Mouse (Mus musculus) embryonic facial prominence, embryonic 12.5 days (tissue): ENCODE measurements around the gene Suclg1. TPM values are rescaled to one million over a fixed set of nuclear protein-coding genes. Genes with fewer than 3 reads are reported as not detected.
A peak's percentile ranks its signal among the peaks of the same experiment; 100 is the strongest.

Source experiments
- ATAC-seq: fragments of 200-750 bp; cut with Nextera tagmentation; 2 replicates; pipeline ENCODE4 v1.8.0; 2017; ENCODE audit not compliant: insufficient number of reproducible peaks, insufficient read depth, low FRiP score, low TSS enrichment
- H3K27ac ChIP-seq: fragments of 300-500 bp; sonication (generic); 2 replicates; pipeline ENCODE4 v1.5.1; 2016; ENCODE audit warnings: mild to moderate bottlenecking
- H3K27me3 ChIP-seq: fragments of 300-500 bp; sonication (generic); 2 replicates; pipeline ENCODE4 v1.6.1; 2016; ENCODE audit warnings: mild to moderate bottlenecking, moderate library complexity
- H3K36me3 ChIP-seq: fragments of 300-500 bp; sonication (generic); 2 replicates; pipeline ENCODE4 v1.6.1; 2016; ENCODE audit warnings: mild to moderate bottlenecking
- H3K4me1 ChIP-seq: fragments of 300-500 bp; sonication (generic); 2 replicates; pipeline ENCODE4 v1.6.1; 2016
- H3K4me2 ChIP-seq: fragments of 300-500 bp; sonication (generic); replicated peaks from 2 replicates; pipeline ENCODE4 v1.6.1; 2016; ENCODE audit warnings: mild to moderate bottlenecking, moderate library complexity
- H3K4me3 ChIP-seq: fragments of 300-500 bp; sonication (generic); 2 replicates; pipeline ENCODE4 v1.5.1; 2016; ENCODE audit warnings: mild to moderate bottlenecking
- H3K9ac ChIP-seq: fragments of 300-500 bp; sonication (generic); 2 replicates; pipeline ENCODE4 v1.6.1; 2016; ENCODE audit warnings: mild to moderate bottlenecking, moderate library complexity
- H3K9me3 ChIP-seq: fragments of 300-500 bp; sonication (generic); 2 replicates; pipeline ENCODE4 v1.6.1; 2016; ENCODE audit warnings: mild to moderate bottlenecking, moderate library complexity
- WGBS: fragments of 180-500 bp; shearing (Covaris S2); methylation state at CpG from one replicate; pipeline ENCODE4 v1.1.7; 2016; 5-methylcytosine and 5-hydroxymethylcytosine counted together
- polyA plus RNA-seq: library from polyadenylated mRNA; unstranded; fragments of >200 nt; fragmentation: Nextera tagmentation; extraction: Ambion mirVana; gene quantifications from 2 replicates; pipeline ENCODE4 v1.2.1, GENCODE M21; 2016

Suclg1 gene
- 148 and 150 TPM in 2 replicates for polyA plus RNA-seq

DNA sequence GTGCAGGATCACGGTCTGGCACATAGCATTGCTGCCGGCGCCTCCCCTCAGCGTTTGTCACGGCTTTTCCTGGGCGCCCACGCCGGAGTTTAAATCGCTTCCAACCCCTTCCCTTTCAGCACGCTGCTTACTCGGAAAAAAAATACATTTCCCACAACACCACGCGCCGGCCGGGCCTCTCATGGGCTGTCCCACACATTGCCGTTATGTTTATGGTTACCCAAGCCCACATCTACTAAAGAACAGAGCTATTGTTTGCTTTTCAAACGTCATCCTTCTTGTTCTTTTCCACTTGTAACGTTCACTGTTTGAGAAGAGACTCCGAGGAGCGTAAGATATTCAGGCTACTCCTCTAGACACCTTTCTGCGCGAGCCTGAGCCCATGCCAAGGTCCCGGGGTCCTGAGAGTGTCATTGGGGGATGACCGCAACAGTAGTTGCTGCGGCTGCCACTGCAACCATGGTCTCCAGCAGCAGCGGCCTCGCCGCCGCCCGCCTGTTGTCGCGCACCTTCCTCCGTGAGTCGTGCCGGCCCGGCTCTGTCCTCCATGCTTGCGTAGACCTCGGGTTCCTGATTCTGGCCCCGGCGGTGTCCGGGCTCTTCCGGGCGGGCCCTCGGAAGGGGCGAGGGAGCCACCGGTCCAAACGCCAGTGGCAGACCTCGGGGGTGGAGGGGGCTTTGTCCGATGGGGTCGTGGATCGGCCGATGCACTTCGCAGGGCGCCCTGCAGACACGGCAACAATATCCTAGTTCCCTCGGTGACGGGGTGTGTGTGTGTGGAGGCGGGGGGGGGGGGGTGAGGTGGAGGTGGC, at the start of gene Suclg1:
Gene Suclg1 (plus strand): TSS at position 146 of the 812 bp plus-strand sequence.
- Histone ChIP-seq H3K4me1 (peaks cover 13% of the 10 kb centered on the region; the same call in 1 of the 2 replicates), H3K36me3 (no peaks in the 10 kb centered on the region), H3K9ac (peak within 1 kb of the TSS; percentile 93), H3K9me3 (no peaks in the 10 kb centered on the region), H3K4me3 (peak within 1 kb of the TSS; percentile 98), H3K27ac (peak within 1 kb of the TSS; percentile 25; the same call in 1 of the 2 replicates), H3K4me2 (peak within 1 kb of the TSS; percentile 72), H3K27me3 (no peaks in the 10 kb centered on the region)
- 1% methylated on average over 56 of the region's 58 CpGs for WGBS
- peak; percentile 93 for ATAC-seq

DNA sequence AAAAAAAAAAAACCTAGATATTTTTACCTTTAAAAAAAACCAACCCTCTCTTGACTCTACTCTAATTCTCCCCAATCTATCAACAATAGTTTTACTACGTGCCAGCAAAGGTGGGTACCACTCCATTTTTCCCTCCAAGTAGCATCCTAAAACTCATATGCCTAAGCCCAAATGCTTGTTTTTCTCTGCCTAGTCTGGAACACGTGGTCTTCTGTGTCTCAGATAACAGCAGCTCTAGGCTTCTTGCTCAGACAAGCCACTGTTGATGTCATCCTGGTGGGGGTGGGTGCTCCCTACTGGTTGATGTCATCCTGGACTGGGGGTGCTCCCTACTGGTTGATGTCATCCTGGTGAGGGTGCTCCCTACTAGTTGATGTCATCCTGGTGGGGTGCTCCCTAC, 44.5 kb upstream of the Suclg1 start:
- Histone ChIP-seq H3K9ac (no peak overlapping the region), H3K9me3 (no peaks in the 10 kb centered on the region), H3K27ac (no peak overlapping the region), H3K4me1 (no peaks in the 10 kb centered on the region), H3K36me3 (no peaks in the 10 kb centered on the region), H3K4me2 (no peak overlapping the region), H3K27me3 (no peaks in the 10 kb centered on the region), H3K4me3 (no peak overlapping the region)
- 63% methylated on average over 2 of the region's 2 CpGs for WGBS
- ATAC-seq = no peak

DNA sequence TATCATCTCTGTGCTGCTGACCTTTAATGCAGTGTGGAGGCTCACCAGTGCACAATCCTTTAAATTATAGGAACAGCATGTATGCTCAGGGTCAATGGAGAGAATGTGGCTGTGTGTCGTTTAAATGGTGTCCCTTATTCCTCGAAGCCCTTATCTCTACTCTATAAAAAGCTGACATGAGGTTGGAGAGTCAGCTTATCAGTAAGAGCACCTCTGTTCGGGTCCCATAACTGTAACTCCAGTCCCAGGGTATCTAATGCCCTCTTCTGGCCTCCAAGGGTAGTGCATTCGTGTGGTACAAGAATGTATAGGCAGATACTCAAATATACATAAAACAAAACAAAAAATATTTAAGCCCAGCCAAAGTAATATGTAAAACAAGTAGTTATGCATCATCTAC, 43.2 kb upstream of the Suclg1 start:
- Histone ChIP-seq H3K27ac (no peak overlapping the region), H3K27me3 (no peaks in the 10 kb centered on the region), H3K36me3 (no peaks in the 10 kb centered on the region), H3K4me3 (no peak overlapping the region), H3K4me1 (no peaks in the 10 kb centered on the region), H3K4me2 (no peak overlapping the region), H3K9ac (no peak overlapping the region), H3K9me3 (no peaks in the 10 kb centered on the region)
- no peak for ATAC-seq
- WGBS = 85% methylated on average over 4 of the region's 4 CpGs

DNA sequence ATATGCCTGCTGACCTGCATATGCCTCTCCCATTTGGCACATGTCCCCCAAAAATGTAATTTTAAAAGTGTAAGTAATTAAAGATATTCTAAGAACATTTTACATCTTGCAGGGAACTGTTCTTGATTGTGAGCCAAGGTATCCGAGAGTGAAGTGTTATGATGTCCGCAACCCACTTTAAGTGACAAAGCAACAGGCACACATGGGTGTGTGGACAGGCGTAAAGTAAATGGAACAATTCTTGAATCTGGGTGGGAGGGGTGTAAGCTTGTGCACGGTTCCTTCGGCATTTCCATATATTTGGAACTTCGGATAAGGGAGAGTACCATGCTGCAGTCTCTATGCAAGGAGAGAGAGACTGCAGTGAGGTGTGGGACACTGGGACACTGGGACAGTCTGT, 38.6 kb upstream of the Suclg1 start:
- Histone ChIP-seq H3K36me3 (no peaks in the 10 kb centered on the region), H3K27me3 (no peaks in the 10 kb centered on the region), H3K4me2 (no peak overlapping the region), H3K4me3 (no peak overlapping the region), H3K4me1 (no peaks in the 10 kb centered on the region), H3K27ac (no peak overlapping the region), H3K9ac (no peak overlapping the region), H3K9me3 (no peaks in the 10 kb centered on the region)
- WGBS = 88% methylated on average over 6 of the region's 6 CpGs
- no peak for ATAC-seq

DNA sequence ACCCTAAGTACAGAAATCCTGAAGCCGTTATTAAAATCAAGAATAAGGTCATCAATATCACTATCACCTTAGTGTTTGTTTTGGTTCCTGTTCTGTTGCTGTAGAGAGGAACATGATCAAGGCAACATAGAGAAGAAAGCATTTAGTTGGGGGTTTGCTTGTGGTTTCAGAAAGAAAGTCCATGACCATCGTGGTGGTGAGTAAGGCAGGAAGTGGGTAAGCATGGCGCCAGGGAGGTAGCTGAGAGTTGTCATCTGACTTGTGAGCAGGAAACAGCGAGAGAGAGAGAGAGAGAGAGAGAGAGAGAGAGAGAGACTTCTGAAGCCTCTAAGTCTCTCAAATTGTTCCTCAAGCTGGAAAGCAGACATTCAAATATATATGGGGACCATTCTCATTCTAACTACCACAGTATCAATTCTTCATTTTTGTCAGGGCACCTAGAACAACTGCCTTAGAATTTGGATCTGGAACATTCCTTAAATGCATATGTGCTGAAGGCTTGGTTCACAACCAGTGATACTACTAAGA, 37.7 kb upstream of the Suclg1 start:
- Histone ChIP-seq H3K4me3 (no peak overlapping the region), H3K27ac (no peak overlapping the region), H3K9me3 (no peaks in the 10 kb centered on the region), H3K4me1 (no peaks in the 10 kb centered on the region), H3K9ac (no peak overlapping the region), H3K36me3 (no peaks in the 10 kb centered on the region), H3K4me2 (no peak overlapping the region), H3K27me3 (no peaks in the 10 kb centered on the region)
- 80% methylated on average over 4 of the region's 4 CpGs for WGBS
- ATAC-seq = no peak

DNA sequence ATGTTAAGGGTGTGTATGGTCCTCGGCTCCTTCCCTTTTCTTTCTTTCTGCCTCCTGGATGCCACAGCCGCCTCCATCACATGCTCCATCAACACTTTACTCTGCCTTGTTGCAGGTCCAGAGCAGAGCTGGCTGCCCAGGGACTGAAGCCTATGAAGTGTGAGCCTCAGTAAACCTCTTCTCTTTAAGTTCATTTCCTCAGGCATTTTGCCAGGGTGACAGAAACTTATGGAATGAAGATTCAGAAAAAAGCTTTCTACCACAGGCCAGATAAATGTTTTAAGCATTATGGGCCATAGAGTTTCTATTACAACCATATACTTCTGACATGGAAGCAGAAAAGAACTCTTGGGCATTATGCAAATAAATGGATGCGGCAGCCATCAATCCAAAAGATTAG, 37.1 kb upstream of the Suclg1 start:
- no peaks in the 10 kb centered on the region for H3K27me3 ChIP-seq
- no peak for ATAC-seq
- WGBS = 86% methylated on average over 3 of the region's 3 CpGs
- H3K27ac ChIP-seq = no peak overlapping the region
- H3K36me3 ChIP-seq = no peaks in the 10 kb centered on the region
- no peak overlapping the region for H3K4me2 ChIP-seq
- H3K4me3 ChIP-seq = no peak overlapping the region
- no peak overlapping the region for H3K9ac ChIP-seq
- H3K4me1 ChIP-seq = no peaks in the 10 kb centered on the region
- no peaks in the 10 kb centered on the region for H3K9me3 ChIP-seq

DNA sequence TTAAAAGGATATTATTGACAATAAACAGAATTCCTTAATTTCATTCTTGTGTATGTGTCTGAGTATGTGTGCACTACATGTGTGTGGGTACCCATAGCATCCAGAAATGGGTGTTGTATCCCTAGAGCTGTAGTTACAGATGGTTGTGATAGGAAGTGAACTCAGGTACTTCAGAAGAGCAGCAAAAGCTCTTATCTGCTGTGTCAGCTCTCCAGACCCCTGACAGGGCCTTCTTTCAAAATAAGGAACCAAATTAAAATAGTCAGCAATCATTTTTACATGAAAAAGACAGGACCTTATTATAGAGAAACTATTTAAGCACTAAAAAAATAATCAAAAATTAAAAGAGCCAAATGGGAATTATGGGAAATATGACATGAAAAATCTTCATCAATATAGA, 36.6 kb upstream of the Suclg1 start:
- Histone ChIP-seq H3K4me2 (no peak overlapping the region), H3K4me1 (no peaks in the 10 kb centered on the region), H3K9ac (no peak overlapping the region), H3K9me3 (no peaks in the 10 kb centered on the region), H3K27ac (no peak overlapping the region), H3K4me3 (no peak overlapping the region), H3K36me3 (no peaks in the 10 kb centered on the region), H3K27me3 (no peaks in the 10 kb centered on the region)
- no peak for ATAC-seq

DNA sequence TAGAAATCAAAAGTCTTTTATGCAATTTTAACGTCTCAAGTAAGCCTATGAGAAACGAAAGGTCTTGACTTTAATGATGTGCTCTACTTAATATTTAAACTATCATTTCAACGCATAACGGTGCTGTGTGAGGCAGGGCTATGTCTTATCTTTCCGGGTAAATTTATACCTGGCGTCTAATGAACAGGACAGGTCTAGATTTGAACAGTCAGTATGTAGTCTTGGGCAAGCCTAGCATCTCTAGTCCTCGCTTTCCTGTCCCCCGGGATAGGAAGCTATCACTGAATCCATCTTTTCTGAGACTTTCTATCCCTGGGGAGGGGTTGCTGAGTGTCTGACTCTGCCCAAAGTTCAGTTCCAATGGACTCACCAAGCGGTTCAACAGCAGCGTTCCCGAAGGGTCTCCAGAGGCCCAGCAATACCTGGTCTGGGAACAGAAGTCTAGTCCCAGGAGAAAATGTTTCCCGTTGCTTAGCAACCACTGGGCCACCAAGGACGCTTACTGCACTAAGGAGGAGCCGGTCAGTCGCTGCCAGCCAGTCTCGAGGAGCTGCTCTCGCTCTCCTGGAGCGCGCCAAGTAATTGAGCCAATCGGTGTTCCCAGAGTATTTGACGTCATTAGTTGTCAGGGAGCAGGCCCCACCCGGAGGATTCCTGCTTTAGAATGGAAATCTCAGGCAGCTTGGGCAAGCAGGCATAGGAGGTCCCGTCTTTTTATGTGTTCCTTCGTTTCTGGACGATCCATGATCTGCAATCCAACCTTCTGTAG, 26.8 kb upstream of the Suclg1 start, which contains the start of gene Dnah6:
Gene Dnah6 (minus strand): TSS at position 463 of the 769 bp plus-strand sequence.
- H3K27me3 ChIP-seq = no peaks in the 10 kb centered on the region
- no peak within 1 kb of the TSS for H3K27ac ChIP-seq
- peak within 1 kb of the TSS; percentile 32 for H3K4me3 ChIP-seq
- no peaks in the 10 kb centered on the region for H3K36me3 ChIP-seq
- H3K4me2 ChIP-seq = peak within 1 kb of the TSS; percentile 57
- 32% methylated on average over 25 of the region's 25 CpGs for WGBS
- H3K9ac ChIP-seq = no peak within 1 kb of the TSS
- no peaks in the 10 kb centered on the region for H3K9me3 ChIP-seq
- H3K4me1 ChIP-seq = peaks cover 14% of the 10 kb centered on the region
- peak; percentile 96 for ATAC-seq

DNA sequence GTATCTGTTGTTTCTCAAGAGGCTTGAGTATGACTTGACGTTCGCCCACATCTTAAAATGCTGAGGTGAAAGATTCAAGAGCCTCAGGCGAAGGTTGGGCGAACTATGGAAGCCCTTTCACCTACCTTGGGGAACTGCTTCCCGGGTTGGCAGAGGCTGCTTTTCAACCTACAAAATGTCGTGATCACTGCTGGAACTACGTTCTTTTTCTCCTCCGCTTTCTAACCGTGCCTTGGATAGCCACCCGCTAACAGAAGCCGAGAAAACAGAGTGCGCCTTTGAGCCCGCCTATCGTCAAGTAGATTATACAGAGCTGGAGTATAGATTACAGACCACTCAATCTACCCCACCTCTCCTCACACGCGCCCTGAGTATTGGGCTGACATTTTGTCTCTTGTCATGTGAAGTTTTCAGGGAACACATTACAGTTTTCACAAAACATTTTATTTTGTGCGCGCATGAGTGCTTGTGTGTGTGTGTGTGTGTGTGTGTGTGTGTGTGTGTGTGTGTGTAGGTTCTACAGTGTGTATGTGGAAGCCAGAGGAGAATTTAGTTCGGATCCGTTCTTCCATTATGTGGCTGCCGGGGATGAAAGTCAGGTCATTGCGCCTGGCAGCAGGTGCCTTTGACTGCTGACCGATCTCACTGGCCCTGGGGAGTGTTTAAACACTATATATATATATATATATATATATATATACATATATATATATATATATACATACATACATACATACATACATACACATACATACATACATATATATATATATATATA, 26.0 kb upstream of the Suclg1 start:
- H3K4me2 ChIP-seq = peak overlapping the region; percentile 57
- peaks cover 14% of the 10 kb centered on the region for H3K4me1 ChIP-seq
- H3K27me3 ChIP-seq = no peaks in the 10 kb centered on the region
- H3K9me3 ChIP-seq = no peaks in the 10 kb centered on the region
- H3K27ac ChIP-seq = no peak overlapping the region
- H3K9ac ChIP-seq = no peak overlapping the region
- no peak; the same call in 1 of the 2 replicates for ATAC-seq
- H3K36me3 ChIP-seq = no peaks in the 10 kb centered on the region
- 30% methylated on average over 23 of the region's 23 CpGs for WGBS
- H3K4me3 ChIP-seq = peak overlapping the region; percentile 32

DNA sequence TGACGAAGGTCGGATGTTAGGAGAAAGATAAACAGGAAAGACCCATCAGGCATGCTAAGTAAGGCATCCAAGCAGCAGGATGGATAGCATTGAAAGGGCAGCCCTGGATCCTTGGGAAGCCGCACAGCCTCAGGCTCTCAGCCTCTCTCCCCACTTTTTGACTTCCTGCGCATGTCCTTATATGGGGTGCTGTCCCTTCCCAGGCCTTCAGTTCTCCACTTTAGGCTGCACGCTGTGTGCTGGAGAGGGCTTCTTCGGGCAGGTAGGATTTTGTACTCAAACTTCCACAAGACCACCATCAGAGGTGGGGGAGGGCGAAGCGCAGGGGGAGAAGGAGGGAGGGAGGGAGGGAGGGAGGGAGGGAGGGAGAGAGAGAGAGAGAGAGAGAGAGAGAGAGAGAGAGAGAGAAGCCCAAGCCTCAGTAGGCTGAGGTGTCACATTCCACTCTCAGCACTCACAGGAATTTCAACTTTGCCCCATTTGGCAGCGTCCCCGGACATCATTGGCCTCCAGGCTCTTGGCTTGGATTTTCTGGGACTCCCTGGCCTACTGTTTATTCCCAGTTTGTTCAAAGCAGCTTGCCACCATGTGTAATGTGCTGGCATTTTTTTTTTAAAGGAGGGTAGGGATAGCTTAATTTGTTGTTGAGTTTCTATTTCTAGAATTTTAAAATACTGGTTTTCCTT, 25.2 kb upstream of the Suclg1 start:
- H3K9me3 ChIP-seq = no peaks in the 10 kb centered on the region
- 0 out of 2 replicates have a peak overlapping the region, but pooled peaks have one; percentile 17 for H3K27ac ChIP-seq
- H3K4me2 ChIP-seq = peak overlapping the region; percentile 35
- no peak overlapping the region for H3K4me3 ChIP-seq
- H3K36me3 ChIP-seq = no peaks in the 10 kb centered on the region
- 9% methylated on average over 10 of the region's 10 CpGs for WGBS
- no peaks in the 10 kb centered on the region for H3K27me3 ChIP-seq
- H3K4me1 ChIP-seq = peaks cover 14% of the 10 kb centered on the region
- no peak overlapping the region for H3K9ac ChIP-seq
- ATAC-seq = no peak
